Mouse (Mus musculus): ENCODE results near the gene Lrwd1.

DNA sequence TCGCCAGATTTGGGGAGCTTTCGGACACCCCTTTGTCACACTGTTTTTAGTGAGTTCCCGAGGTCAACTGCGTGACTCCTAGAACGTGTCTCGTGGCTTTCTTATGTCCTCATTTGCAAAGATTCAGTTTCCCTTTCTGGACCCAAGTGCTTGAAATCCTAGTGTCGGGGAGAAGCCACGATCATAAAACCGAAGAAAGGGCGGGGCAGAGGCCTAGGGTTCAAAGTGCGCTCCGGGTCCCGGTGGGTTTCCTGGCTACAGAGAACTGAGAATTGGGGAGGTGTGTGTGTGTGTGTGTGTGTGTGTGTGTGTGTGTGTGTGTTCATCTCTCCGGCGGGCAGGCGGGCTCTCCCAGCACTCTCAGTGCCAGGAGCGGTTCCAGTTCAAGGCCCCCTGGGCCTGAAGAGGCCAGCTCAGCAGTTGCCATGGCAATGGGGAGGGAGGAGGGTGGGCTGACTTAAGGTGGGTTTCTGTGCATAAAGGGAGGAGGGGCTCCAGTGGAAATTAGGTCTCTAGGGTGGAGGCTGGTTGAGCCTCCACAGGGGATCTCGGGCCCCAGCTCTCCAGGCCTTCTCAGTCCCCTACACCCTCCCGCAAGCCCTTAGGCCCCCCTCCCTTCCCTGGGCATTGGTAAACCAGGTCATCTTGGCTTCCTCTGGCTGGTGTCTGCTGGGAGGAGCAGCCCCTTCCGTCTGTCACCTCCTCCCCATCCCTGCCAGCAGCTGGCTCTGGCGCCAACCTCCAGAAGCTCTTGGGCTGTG lies 50.8 kb downstream of the Lrwd1 start:
- no peak for TF ChIP-seq TAL1 (IDR thresholded peaks at IDR 0.05; ENCODE audit: low read length)
- no peak for TF ChIP-seq GATA1 (IDR thresholded peaks at IDR 0.05; ENCODE audit: low read length)

Measured in erythroblast, embryonic 14.5 days (primary cell).